Mouse (Mus musculus) layer of hippocampus, adult 8-10 months (tissue): ENCODE measurements around the gene Mau2. TPM values are rescaled to one million over a fixed set of nuclear protein-coding genes. Genes with fewer than 3 reads are reported as not detected.
A peak's percentile ranks its signal among the peaks of the same experiment; 100 is the strongest.

Experiments
- DNase-seq, 2 experiments: peaks; one replicate each; pipeline ENCODE4 v3.0.0; 2022; ENCODE audit warnings: low spot score in 2 of 2
- total RNA-seq, 4 experiments: library from RNA; stranded (reverse); gene quantifications; 2 replicates each; pipeline ENCODE4 v1.2.4; 2022

The Mau2 gene
- total RNA-seq, 4 experiments from 2014 or later, result 62.7 to 76.5 (median 72.8) TPM

DNA sequence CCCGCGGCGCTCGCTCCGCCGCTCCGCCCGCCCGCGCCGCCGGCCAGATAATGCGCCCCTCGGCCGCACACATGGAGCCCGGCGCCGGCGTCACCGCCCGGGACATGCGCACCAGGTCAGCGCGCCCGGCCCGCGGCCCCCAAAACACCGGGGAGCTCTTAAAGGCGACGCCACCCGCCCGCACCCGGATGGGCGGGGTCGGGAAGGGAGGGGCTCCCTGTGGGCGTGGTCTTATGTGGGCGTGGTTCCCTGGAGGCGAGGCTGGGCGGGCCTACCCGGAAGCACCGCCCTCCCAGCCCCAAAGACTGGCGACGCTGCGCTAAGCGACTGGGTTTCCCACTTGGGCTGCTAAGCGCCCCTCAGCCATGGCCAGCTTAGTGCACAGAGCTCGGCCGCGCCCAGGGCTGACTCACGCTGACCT, 68.3 kb downstream of the Mau2 start:
- DNase-seq, result peak; percentile 88 to 92

DNA sequence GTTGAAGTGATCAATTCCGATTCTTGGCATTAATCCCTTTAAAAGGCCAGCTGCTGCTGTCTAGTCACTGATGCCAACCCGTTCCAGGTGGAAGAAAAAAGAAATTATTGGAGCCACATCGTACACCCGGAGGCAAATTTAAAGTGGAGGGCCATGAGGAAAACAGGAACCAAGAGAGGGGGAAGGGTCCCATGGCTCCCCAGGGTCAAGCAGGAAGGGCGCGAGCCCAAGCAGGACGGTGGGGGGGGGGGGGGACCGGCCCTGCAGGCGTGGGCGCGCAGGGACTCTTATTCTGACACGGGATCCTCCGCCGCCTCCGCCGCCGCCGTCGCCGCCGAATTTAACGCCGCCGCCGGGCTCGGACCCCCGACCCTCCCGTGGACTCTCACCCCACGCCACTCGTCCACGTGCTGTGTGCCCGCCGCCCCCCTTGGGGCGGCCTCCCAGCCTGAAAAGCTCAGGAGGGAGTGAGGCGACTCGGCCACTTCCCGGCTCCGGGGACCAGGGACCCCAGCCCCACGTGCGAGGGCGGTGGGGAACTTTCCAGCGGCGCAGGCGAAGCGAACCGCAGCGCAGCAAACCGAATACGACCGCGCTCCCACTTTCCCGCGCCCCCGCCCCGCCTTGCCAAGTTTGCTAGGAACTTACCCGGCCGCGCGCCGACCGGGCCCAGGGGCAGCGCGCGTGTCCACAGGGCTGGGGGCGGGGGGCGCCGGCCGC, 68.9 kb downstream of the Mau2 start:
- peak in 1 of 2 experiments; percentile 12 for DNase-seq

DNA sequence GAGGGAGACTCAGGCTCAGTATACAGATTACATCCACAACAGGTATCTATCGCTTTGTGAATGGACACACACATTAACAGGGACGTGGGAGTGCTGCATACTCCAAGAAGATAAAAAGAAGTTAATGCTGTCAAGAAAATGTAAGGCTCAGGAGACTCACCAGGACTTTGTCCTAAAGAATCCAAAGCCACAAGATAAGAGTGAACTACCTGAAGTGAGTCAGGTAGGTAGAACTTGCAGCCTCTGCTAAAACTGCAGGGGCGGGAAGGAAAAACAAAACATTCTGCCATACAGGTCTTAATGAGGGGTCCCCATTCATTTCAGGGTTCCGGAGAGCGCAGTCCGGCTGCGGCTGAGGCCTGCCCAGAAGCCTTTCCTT, 69.5 kb downstream of the Mau2 start:
- no peak for DNase-seq

DNA sequence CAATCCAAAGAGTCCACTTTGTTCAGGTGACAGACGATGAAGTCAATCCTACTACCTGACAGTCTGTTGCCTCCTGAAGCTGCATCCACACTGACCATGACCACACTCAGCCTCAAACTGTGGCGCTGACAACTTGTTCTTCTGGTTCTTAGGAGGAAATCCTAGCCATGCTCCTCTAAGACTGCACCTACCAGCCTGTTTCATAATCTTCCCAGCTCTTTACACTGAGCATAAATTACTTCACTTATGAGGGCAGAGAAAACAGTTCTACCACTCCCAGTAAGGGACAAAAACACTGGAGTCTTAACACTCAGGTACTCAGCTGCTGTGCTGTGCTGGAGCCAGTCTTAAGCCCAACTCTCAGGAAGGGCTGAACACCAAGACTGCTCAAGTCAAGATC, 71.7 kb downstream of the Mau2 start:
- no peak for DNase-seq

DNA sequence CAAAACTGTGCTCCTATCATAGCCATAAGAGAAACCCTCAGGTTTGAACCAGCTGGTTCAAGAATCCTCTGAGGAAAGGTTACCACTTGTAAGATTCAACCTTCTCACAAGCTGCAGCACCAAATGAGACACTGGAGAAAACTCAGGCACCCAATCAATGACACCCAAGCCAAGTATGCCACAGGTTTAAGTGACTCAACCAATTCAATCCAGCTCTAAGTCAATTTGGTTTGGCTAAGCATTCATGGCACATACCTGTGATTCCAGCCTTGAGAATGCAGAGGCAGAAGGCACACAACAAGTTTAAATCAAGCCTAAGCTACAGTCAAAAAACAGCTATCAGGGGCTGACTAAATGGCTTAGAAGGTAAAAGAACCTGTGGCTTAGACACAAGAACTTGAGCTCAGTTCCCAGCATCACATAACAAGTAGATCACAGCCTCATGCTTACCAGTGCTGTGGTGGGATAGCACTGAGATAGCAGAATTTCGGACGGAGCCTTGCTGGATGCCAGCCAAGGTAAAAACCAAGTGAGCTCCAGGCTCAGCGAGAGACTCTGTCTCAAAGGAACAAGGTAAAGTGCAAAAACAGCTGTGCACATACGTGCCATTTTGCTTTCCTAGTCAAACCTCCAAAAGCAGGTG, 75.1 kb downstream of the Mau2 start:
- no peak for DNase-seq

Other genes with a start within 250 kb of the Mau2 start
- 10 to 100 TPM; 15.1 to 28.6 (median 18.1) TPM for gene Gmip, start 234.1 kb downstream of the Mau2 start, total RNA-seq
- gene Lpar2, start 220.3 kb downstream of the Mau2 start, total RNA-seq, result under 1 TPM; 0.49 to 0.69 (median 0.66) TPM
- gene Pbx4, start 210.2 kb downstream of the Mau2 start, total RNA-seq, result 10 to 100 TPM; 15.7 to 22.4 (median 20.7) TPM
- under 1 TPM; 0.57 to 0.62 (median 0.59) TPM for gene Cilp2, start 155.0 kb downstream of the Mau2 start, total RNA-seq
- gene Tssk6, start 140.6 kb downstream of the Mau2 start, total RNA-seq, result under 1 TPM in 2 of 4 experiments, not detected in 2; 0.41 to 0.47 TPM
- gene Ndufa13, start 140.2 kb downstream of the Mau2 start, total RNA-seq, result 100 to 1,000 TPM in 3 of 4 experiments, 10 to 100 TPM in 1; 95.2 to 148 (median 127) TPM
- gene Yjefn3, start 140.0 kb downstream of the Mau2 start, total RNA-seq, result 10 to 100 TPM; 19.1 to 43.7 (median 32.3) TPM
- 10 to 100 TPM; 27.9 to 37.6 (median 33.3) TPM for gene Gatad2a, start 46.4 kb downstream of the Mau2 start, total RNA-seq
- gene Sugp1, start 79 bp upstream of the Mau2 start, total RNA-seq, result 10 to 100 TPM; 55.2 to 60.3 (median 57.2) TPM
- 10 to 100 TPM in 1 of 4 experiments, 1 to 10 TPM in 3; 2.6 to 11.3 (median 4.6) TPM for gene Tm6sf2, start 30.2 kb upstream of the Mau2 start, total RNA-seq
- 100 to 1,000 TPM in 2 of 4 experiments, 10 to 100 TPM in 2; 96.7 to 109 (median 100) TPM for gene Hapln4, start 40.7 kb upstream of the Mau2 start, total RNA-seq
- 100 to 1,000 TPM; 121 to 134 (median 129) TPM for gene Ncan, start 78.1 kb upstream of the Mau2 start, total RNA-seq
- 10 to 100 TPM; 28.3 to 38.4 (median 31.2) TPM for gene Nr2c2ap, start 88.6 kb upstream of the Mau2 start, total RNA-seq
- gene Rfxank, start 96.4 kb upstream of the Mau2 start, total RNA-seq, result 10 to 100 TPM; 13.6 to 18.9 (median 14.7) TPM
- 10 to 100 TPM; 41.6 to 46.4 (median 43.8) TPM for gene Borcs8, start 96.8 kb upstream of the Mau2 start, total RNA-seq
- under 1 TPM in 2 of 4 experiments, not detected in 2; 0.82 to 0.96 TPM for gene Mef2b, start 97.0 kb upstream of the Mau2 start, total RNA-seq
- 10 to 100 TPM; 48.9 to 58.8 (median 53.3) TPM for gene Tmem161a, start 129.6 kb upstream of the Mau2 start, total RNA-seq
- gene Slc25a42, start 169.6 kb upstream of the Mau2 start, total RNA-seq, result 10 to 100 TPM; 32.9 to 55.2 (median 45.8) TPM
- gene Sugp2, start 191.5 kb upstream of the Mau2 start, total RNA-seq, result 100 to 1,000 TPM; 113 to 141 (median 123) TPM
- gene Armc6, start 191.7 kb upstream of the Mau2 start, total RNA-seq, result 10 to 100 TPM; 38.0 to 49.2 (median 40.1) TPM
- 10 to 100 TPM; 74.1 to 89.8 (median 80.1) TPM for gene Homer3, start 240.1 kb upstream of the Mau2 start, total RNA-seq